Mouse (Mus musculus): Measurements from ENCODE around the gene Rasd2.

Gene Rasd2

DNA sequence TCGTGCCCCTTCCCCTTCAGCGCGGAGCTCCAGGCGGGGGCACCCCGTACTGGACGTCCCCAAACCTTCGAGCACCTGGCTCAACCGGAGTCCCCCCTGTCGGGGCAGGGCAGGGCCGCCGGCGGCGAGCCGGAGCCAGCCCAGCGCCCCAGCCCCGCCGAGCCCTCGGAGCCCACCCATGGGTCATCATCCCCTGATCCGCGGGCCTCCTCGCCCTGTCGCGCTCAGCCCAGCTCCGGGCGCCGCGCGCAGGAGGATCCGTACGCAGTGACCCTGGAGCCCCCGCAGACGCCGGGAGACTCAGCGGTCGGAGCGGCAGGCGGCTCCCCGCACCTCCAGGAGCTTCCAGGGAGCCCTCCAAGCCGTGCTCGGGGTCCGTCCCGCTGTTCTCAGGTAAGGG, at the start of gene Rasd2:
Gene Rasd2, plus strand, starts transcription at position 259 of the 400 bp plus-strand sequence.
- in situ Hi-C loops (cut with MboI, MseI) = no loop called here

DNA sequence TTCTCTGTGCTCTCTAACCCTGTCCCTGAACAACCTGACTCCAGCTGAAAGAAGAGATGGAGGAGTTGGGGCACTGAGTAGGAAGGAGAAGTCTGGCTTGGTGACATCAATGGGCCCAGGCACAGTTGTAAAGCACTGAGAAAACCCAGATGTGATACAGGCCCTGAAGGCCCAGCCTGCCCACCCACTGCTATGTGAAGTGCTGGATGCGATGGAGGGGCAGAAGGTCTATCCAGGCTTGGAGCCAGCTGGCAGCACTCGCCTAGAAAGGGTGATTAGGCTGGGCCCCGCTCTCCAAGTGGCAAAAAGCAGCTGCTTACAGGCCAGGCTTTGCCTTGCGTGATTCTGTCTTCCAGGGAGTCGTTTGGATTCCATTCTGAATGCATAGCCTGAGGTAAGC, 44.4 kb upstream of the Rasd2 start:
- in situ Hi-C loops (cut with MboI, MseI) = no loop called here

DNA sequence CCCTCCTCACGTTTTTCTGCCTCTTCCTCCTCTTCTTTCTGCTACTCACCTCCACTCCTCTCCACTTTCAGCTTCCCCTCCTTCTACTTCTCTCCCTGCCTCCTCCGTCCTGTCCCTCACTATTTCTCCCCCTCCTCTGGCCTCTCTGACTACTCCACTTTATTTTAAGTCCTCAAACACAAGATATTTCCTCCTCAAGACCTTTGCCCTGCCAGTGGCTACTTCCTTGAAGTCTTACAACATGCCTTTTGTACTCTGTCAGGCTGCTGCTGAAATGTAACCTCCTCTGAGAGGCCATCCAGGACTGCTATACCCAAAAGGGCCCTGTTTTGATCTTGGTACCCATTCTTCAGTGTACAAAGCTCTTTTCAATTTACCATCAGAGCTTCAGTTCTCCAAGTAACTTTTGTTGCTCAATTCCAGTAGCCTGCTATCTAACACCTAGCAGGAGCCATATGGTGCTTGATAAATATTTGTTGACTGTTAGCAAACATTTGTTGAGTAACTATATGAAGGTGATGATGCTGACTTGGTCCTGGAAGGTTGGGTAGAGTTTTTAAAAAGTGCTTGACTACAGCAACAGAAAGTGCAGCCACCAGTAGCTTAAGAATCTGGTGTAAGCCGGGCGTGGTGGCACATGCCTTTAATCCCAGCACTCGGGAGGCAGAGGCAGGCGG, 41.6 kb upstream of the Rasd2 start:
- in situ Hi-C loops (cut with MboI, MseI) = no loop called here

DNA sequence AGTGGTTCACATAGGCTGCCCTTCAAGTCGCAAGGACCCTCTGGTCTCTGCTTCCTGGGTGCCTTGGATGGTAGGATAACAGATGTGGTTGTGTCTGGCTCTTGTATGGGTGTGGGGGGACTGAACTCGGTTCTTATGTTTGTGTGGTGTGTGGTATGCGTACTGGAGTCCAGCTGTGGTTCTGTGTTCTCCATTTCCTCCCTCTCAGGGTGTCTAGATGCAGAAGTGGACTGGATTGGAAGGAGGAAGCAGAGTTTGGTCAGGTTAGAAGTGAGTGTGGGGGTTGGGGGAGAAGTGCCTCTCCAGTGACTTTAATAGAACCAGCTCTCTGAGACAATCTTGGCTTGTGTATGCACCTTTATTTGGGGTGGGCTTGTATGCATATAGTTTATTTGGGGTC, 20.7 kb upstream of the Rasd2 start:
- in situ Hi-C loops (cut with MboI, MseI) = no loop called here

DNA sequence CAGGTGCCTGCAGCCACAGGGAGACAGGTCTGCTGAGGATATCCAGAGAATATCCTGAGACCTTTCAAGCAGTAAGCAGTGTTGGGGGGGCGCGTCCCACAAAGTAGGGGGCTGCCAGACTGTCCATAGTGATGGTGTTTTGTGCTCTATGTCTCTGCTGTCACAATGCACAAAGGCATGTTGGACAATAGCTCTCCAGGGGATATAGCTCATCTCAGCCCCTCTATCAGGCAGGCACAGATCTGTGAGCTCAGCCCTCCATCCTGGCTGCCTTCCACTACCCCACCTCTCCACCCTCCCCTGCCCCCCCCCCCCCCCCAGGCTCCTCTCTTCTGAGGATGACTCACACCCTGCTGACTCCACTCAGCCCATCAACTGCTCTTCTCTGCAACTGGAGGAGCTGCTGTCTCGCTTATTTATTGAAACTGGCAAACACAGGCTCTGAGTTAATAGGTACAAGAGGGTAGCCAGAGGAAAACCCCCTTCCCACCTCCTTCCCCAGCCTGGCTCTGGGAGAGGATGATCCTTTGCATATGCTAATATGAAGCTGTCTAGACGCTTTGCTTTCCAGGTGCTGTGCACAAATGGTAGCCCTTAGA, 19.2 kb upstream of the Rasd2 start:
- in situ Hi-C loops (cut with MboI, MseI) = loop anchor here (5.0 kb wide), 1 partner anchor 42 kb away; no protein-coding TSS in a partner anchor

DNA sequence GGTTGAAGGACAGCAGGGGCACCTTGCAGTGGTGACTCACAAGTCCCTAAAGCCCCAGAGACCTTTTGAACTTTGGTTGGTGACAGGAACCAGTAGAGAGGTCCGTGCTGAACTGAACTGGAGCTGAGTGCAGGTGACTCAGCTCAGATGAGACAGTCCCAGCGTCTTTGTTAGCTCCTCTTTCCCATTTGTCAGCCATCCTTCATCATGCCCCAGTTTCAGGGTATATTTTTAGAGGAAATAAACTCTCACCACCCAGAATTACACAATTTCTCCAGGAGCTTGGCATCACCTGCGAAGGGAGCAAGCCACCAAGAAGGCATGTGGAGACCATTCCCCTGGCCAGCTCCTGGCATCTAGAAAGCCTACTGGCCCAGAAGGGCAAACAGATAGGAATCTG, 16.6 kb upstream of the Rasd2 start:
- in situ Hi-C loops (cut with MboI, MseI) = loop anchor here (5.0 kb wide), 1 partner anchor 45 kb away; no protein-coding TSS in a partner anchor

DNA sequence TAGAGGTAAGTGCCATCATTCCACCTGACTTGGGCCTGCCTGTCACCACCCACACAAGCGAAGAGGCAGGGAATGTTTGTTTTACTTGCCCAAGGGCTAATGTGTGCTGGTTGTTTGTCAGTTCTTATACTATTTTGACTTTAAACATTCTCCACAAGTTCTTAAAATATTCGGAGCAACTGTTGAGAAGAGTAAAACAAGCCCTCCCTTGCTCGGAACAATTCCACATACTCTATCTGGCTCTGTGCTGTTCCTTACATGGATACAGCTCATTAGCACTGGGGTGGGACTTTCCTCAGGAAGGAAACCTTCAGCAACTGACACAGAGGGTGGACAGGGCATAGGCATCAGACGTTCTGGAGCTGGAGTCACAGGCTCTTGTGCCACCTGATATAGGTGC, 15.9 kb upstream of the Rasd2 start:
- in situ Hi-C loops (cut with MboI, MseI) = loop anchor here (5.0 kb wide), 1 partner anchor 46 kb away; no protein-coding TSS in a partner anchor

DNA sequence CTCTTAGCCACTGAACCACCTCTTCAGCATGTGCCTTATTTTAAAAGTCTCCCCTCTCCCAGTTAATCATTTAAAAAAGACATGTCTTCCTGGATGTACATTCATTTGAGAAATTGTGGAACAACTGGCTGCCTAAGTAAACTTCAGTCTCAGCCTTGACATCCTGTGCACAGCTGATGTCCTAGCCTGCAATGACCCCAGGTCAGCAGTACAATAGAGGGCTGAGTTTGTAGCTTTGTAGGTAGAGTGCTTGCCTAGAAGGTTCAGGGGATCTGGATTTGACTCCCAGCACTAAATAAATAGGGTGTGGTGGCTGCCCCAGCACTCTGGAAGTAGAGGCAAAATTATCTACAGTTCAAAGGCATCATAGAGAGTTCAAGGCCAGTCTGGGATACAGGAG, 15.4 kb upstream of the Rasd2 start:
- in situ Hi-C loops (cut with MboI, MseI) = loop anchor here (5.0 kb wide), 1 partner anchor 46 kb away; no protein-coding TSS in a partner anchor

DNA sequence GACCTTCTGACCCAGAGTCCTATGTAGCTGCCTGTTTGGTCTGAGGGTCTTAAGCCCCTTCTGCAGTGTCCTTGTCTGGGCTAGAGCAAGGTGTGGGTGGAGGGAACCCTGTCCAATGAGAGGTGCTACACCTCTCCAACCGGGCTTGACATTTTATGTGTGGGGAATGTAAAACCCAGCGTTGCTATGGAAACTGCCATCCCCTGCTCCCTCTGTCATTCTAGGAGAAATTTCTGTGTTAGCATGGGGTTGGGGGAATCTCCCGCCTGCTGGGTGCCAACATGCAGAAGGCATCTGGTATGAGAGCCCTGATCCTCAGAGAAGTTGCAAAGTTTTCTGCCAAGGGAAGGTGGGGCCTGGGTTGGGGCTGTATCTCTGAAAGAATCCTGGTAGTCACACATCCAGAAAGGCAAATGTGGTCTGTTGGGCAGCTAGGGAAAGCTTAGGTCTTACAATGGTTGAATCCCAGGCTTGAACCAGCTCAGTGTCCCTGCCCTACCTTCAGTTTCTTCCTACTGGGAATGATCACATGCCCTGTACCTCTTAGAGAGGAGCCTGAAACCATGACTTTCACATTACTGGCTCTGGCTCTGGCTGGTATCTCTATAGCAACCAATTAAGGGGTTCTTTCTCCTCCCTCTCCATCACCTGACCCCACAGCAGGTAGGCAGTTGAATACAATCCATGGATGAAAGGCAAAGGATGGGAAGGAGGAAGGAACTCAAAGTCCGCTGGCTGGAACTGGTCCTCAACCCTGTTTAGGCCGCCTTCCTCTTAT, 14.6 kb upstream of the Rasd2 start:
- in situ Hi-C loops (cut with MboI, MseI) = loop anchor here (5.0 kb wide), 1 partner anchor 47 kb away; no protein-coding TSS in a partner anchor

DNA sequence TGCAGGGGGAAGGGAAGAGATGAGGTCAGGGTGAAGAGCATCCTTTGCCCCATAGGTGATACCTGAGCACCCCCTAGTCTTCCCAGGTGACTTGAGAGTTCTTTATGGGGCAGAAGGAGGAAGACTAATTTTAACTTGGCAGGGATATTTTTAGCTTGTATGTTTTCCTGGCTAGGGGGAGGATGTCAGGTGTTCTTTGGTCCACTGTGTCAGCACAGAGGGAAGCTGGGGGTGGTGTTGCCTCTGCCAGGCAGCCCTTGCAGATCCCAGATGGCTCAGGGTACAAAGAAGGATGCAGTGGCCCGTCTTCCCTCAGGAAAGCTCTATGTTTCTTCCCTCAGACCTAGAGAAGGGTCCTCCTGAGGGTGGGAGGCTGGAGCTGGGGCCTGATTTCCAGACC, 13.8 kb upstream of the Rasd2 start:
- in situ Hi-C loops (cut with MboI, MseI) = loop anchor here (5.0 kb wide), 1 partner anchor 48 kb away; no protein-coding TSS in a partner anchor

DNA sequence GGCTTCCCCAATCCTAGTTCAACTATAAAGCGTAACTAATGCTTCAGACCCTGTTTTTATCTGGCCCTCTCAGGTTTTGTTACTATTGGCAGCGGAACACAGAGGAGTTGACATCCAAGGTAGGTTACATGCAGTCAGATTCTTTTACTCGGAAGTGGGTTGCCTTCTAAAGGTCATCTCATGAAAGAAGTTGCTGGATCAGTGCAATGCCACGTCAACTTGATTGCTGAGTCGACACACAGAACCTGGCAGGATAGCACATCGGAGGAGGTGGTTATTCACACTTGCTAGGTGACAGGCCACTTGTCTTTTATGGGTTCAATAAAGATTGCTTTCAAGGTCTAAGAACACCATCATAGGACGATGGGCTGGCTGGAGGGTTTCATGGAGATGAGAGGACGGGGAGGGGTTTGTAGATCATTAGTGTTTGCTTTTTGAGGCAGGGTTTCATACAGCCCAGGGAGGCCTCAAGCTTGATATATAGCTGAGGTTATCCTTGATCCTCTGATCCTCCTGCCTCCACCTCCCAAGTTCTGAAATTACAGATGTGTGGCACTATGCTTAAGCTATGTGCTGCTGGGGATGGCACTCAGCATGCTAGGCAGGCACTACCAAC, 11.6 kb upstream of the Rasd2 start:
- in situ Hi-C loops (cut with MboI, MseI) = no loop called here

DNA sequence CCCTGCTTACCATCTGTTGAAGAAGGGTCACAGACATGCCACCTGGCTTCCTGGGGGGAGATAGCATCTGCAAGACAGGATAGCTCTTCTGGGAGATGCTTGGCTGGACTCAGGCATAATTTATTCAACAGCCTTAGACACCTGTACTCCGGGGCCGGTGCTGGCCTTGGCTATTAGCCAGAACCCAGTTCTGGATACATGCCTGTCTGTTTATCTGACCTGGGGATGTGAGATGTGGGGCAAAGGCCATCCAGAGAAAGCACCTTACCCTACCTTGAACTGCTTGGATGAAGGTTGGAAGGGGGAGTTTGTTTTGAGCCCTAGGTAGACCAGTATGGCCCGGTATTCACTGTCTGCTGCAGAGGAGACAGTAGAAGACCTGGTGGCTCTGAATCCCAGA, 10.8 kb upstream of the Rasd2 start:
- in situ Hi-C loops (cut with MboI, MseI) = no loop called here

DNA sequence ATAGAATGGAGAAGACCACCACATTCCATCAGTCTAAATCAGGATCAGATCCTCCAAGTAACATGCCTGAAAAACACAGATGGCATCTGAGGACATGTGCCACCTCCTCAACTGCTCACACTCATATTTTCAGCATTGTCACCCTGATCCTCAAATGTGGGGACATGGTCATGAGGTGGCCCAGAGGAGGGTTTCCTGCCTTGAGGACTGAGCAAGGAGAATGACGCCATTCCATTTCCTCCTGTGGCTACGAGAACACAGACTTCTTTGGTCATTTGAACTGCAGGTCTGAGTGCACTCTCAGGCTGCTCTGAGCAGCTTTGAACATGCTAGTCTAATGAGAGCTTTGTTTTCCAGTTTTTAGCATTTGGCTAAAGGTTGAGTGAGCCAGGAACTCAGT, 10.3 kb upstream of the Rasd2 start:
- in situ Hi-C loops (cut with MboI, MseI) = no loop called here

DNA sequence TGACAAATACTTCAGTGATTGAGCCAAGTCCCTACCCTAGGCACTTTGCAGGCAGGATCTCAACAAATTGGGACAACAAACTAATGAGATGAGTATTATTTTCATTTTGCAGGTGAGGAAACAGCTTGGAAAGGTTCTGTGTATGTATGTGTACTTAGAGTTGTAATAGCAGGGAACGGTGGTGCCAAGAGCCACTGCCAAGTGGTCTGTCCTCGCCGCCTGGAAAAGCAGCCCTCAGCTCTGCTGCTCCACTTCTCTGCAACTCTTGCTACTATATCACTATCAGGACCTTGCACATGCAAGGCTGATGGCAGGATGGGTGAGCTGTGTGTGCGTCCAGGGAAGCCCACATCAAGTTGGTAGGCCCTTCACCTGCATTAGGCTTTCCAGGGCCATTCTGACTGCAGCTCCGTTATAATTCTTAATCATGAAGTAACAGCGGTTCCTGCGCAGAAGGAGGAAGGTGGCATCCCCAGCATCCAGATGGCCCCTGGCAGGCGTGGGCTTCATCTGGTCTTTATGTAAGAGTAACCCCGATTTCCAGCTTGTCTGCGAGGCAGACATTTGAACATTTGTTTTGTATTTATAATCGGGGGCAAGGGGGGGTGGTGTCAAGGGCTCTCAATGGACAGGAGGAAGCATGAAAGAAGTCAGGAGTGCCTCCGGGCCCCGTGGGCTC, 9.4 kb upstream of the Rasd2 start:
- in situ Hi-C loops (cut with MboI, MseI) = no loop called here

DNA sequence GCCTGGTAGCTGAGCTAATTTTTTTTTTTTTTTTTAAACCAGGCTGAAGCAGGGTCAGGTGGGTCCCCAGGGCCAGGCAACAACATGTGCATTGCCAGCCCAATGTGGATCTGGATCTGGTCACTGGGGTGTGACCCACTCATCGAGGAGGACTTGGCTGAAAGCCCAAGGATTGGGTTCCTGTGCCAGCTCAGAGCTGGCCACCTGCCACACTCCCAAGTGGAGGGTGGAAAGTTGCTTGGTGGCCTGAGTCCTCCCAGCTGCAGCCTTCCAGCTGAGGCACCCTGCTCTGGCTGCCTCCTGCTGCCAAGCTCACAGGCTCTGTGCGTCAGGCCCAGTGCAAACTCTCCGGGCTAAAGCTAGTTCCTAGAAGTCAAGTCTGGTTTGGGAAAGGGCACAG, 2.3 kb upstream of the Rasd2 start:
- in situ Hi-C loops (cut with MboI, MseI) = no loop called here

DNA sequence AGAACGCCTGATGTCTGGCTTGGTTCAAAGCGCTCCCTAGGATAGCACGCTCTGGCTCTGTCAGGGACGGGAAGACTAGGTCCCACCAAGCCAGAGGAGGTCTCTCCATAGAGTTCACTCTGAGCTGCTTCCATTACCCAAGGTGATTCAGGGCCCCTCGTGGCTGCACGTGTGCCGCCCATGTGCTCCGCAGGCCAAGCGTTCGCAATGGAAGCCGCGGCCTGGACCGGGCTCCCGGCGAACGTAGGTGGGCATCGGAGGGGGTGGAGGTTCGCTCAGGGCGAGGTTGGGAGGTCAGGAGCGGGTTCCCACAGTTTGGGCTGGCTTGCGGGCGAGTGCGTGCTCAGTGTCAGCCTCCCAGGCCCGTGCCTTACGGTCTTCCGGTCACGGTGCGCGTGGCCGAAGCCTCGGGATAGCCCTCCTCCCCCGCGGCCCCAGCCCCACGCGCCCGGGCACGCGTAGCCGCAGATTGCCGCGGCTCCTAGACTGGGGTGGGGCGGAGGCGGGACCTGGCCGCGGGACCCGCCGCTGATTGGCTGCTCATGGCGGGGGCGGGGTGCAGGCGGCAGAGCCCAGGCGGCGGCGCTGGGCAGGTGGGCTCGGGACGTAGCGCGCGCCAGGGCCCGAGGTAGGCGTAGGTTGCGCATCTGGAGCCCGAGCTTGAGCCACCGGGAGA, 975 bp upstream of the Rasd2 start:
- in situ Hi-C loops (cut with MboI, MseI) = no loop called here

DNA sequence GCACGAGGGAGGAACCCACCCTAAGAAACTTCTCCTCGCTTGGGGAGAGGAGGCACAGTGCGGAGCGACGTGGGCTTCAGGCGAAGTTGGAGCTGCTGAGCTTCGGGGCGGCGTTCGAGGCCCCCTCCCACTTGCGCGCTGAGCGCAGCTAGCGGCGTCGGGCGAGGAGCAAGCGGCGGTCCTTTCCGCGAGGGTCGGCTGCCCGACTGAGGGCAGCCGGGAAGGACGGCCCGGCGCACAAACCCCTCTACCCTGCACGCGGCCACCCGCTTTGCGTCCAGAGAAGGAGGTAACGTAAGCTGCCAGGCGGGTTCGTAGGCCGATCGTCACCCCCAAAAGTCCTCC, 465 bp upstream of the Rasd2 start:
- in situ Hi-C loops (cut with MboI, MseI) = no loop called here

DNA sequence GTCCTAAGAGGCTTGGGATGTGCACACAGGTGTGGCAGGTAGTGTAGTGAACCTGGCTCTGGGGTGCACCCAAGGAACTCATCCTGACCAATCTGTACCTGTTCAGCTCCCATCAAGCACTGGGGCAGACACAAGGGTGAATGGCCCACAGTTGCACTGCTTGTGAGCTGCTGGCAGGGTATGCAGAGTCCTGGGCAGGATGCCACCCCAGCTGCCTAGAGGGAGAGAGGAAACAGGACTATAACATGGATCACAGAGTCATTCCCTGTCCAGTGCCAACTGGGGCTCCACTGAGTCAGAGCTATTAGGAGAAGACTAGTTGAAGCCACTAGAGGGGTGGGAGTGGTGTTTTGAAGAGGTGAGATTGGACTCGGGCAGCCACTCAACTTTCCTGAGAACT, 1.3 kb downstream of the Rasd2 start:
- in situ Hi-C loops (cut with MboI, MseI) = loop anchor here (5.0 kb wide), 2 partner anchors 83 to 143 kb away; no protein-coding TSS in a partner anchor

DNA sequence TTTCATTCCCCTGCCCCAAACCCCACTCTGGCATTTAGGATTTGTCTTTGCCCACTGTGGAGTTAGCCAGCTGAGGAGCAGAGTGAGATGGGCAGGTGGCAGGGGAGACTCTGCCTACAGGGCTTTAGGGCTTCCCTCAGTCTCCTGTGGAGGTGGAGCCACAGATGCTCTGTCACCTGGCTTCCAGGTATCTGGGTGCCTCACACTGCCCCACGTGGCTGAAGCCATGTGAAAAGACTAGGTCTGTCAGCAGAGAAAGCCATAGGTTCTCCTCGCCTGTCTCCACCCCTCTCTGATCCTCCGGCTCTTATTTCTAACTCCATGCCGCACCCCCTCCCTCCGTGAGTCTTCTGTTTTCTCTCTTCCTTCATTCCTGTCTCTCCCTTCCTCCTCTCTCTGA, 2.2 kb downstream of the Rasd2 start:
- in situ Hi-C loops (cut with MboI, MseI) = loop anchor here (5.0 kb wide), 2 partner anchors 84 to 144 kb away; no protein-coding TSS in a partner anchor

DNA sequence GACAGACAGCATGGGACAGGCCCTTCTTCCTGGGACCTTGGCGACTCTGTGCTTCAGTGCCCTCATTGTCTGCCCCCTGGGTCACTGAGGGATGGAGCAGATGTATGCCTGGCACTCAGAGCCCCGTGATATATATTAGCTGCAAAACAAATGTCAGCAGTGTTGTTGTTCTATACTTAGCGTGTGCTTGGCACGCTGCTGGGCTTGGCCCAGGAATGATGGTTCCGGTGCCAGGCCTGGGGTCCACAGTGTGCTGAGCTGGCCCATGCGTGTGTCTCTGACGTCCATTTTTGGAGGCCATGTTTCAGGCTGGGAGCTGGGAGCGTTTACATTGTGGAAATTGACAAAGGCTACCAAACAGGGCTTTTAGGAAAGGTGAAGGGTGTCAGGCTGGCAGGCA, 3.1 kb downstream of the Rasd2 start:
- in situ Hi-C loops (cut with MboI, MseI) = loop anchor here (5.0 kb wide), 2 partner anchors 85 to 145 kb away; no protein-coding TSS in a partner anchor

DNA sequence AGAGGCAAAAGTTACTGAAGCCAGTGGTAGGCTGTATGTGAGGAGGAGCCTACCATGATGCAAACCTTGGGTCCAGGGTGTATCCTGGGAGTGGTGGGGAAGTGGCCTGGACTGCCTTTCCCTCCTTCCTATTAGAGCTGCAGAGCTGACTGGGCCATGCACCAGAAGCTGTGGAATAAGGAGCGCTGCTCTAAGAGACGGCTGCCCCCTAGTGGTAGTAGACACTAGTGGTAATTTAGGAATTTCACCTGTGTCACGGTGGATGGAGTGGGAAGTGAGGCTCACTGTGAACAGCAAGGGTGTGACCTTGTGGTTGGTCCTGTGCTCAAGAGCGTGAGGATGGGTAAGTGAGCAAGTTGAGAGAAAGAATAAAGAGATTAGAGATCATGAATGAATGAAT, 4.2 kb downstream of the Rasd2 start:
- in situ Hi-C loops (cut with MboI, MseI) = loop anchor here (5.0 kb wide), 2 partner anchors 86 to 146 kb away; no protein-coding TSS in a partner anchor

Measured in T-helper 1 cell (primary cell).